Mouse (Mus musculus) heart, postnatal 0 days (tissue): Measurements from ENCODE around the gene Ndufb6. TPM values are rescaled to one million over a fixed set of nuclear protein-coding genes. Genes with fewer than 3 reads are reported as not detected.
"Not testable (repeated sequence)": the region's sequence is repeated elsewhere in the genome, so short reads cannot be mapped to it uniquely, and the experiment has no call there.

Source experiments
- ATAC-seq: fragments of 200-750 bp; cut with Nextera tagmentation; 2 replicates; pipeline ENCODE4 v1.8.0; 2017; ENCODE audit warnings: low read depth, moderate number of reproducible peaks, moderate library complexity; ENCODE audit not compliant: insufficient read depth
- DNase-seq: peaks from one replicate; pipeline ENCODE4 v3.0.0-alpha.2; 2016; ENCODE audit warnings: low spot score
- H3K27ac ChIP-seq: fragments of 300-500 bp; sonication (generic); 2 replicates; pipeline ENCODE4 v1.5.1; 2014; ENCODE audit warnings: low read depth, mild to moderate bottlenecking
- H3K27me3 ChIP-seq: fragments of 300-500 bp; sonication (generic); 2 replicates; pipeline ENCODE4 v1.6.1; 2014; ENCODE audit warnings: low read length, mixed read lengths; ENCODE audit not compliant: control insufficient read depth, insufficient read depth
- H3K36me3 ChIP-seq: fragments of 300-500 bp; sonication (generic); replicated peaks from 2 replicates; pipeline ENCODE4 v1.6.1; 2014; ENCODE audit warnings: low read length, mixed read lengths; ENCODE audit not compliant: control insufficient read depth, insufficient read depth
- H3K4me1 ChIP-seq: fragments of 300-500 bp; sonication (generic); 2 replicates; pipeline ENCODE4 v1.6.1; 2014; ENCODE audit warnings: antibody characterized with exemption; ENCODE audit not compliant: control insufficient read depth, insufficient read depth
- H3K4me2 ChIP-seq: fragments of 300-500 bp; sonication (generic); 2 replicates; pipeline ENCODE4 v1.6.1; 2014; ENCODE audit warnings: low read depth, mild to moderate bottlenecking, low read length, moderate library complexity
- H3K4me3 ChIP-seq: fragments of 300-500 bp; sonication (generic); 2 replicates; pipeline ENCODE4 v1.5.1; 2014; ENCODE audit warnings: low read depth, low read length
- H3K9ac ChIP-seq: fragments of 300-500 bp; sonication (generic); replicated peaks from 2 replicates; pipeline ENCODE4 v1.6.1; 2014; ENCODE audit warnings: low read depth, low read length, mixed read lengths
- H3K9me3 ChIP-seq: fragments of 300-500 bp; sonication (generic); replicated peaks from 2 replicates; pipeline ENCODE4 v1.6.1; 2016; ENCODE audit warnings: low read length; ENCODE audit not compliant: control insufficient read depth
- CTCF ChIP-seq: IDR thresholded peaks from 2 replicates; pipeline ENCODE4 v1.5.1; 2016; ENCODE audit warnings: antibody characterized with exemption, control low read depth, low read depth
- EP300 ChIP-seq: IDR thresholded peaks from 2 replicates; pipeline ENCODE4 v1.6.1; 2016; ENCODE audit warnings: antibody characterized with exemption, low read depth
- WGBS: fragments of 180-500 bp; shearing (Covaris S2); extraction: QIAGEN DNeasy Blood & Tissue Kit; methylation state at CpG from one replicate; pipeline ENCODE4 v1.1.7; 2014; 5-methylcytosine and 5-hydroxymethylcytosine counted together
- polyA plus RNA-seq: library from polyadenylated mRNA; unstranded; fragments of >200 nt; fragmentation: Nextera tagmentation; extraction: Ambion mirVana; gene quantifications from 2 replicates; pipeline ENCODE4 v1.2.1, GENCODE M21; 2015
- total RNA-seq: library from RNA; depleted of rRNA; stranded (reverse); fragments of >200 nt; gene quantifications from 2 replicates; pipeline ENCODE4 v1.2.3, GENCODE M21; 2014; ENCODE audit warnings: low replicate concordance

Ndufb6 gene
- total and polyA plus RNA-seq, 2 experiments from 2014 or later, result 553 to 1,016 TPM

- TF ChIP-seq CTCF (no peak), EP300 (no peak)
- H3K4me2 ChIP-seq, result no peak overlapping the region
- H3K27ac ChIP-seq, result no peak overlapping the region
- H3K4me1 ChIP-seq, result no peaks in the 10 kb centered on the region
- H3K9me3 ChIP-seq, result no peaks in the 10 kb centered on the region
- H3K4me3 ChIP-seq, result no peak overlapping the region
- no peaks in the 10 kb centered on the region for H3K36me3 ChIP-seq
- DNase-seq, result no peak
- ATAC-seq, result no peak
- no peaks in the 10 kb centered on the region for H3K27me3 ChIP-seq
- WGBS, result 74% methylated on average over 11 of the region's 11 CpGs
- H3K9ac ChIP-seq, result no peak overlapping the region
Measured at GRCm38 (mm10) chr4:40310796-40311383, 31.7 kb upstream of the Ndufb6 start.

DNA sequence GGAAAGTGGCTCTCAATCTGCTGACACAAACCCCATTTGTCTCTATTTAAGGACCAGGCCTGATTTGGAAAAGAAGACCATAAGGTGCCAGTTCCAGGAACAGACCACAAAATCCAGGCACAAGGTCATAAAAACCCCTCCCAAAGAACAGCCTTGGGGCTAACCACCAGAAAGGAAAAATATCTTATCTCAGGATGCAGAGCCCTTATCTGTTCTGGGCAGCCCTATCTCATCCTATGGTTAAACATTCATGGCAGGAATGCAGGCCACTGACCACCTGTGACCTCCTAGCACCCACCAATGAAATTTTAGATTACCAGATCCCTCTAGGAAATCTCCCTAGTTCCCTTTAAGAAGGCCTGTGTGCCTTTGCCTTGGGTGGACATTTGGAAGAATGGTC lies 30.5 kb upstream of the Ndufb6 start:
- TF ChIP-seq CTCF (no peak), EP300 (no peak)
- H3K27me3 ChIP-seq, result no peaks in the 10 kb centered on the region
- ATAC-seq (no peak), DNase-seq (no peak)
- no peaks in the 10 kb centered on the region for H3K9me3 ChIP-seq
- H3K9ac ChIP-seq, result no peak overlapping the region
- H3K4me1 ChIP-seq, result no peaks in the 10 kb centered on the region
- no peaks in the 10 kb centered on the region for H3K36me3 ChIP-seq
- H3K27ac ChIP-seq, result no peak overlapping the region
- H3K4me2 ChIP-seq, result no peak overlapping the region
- H3K4me3 ChIP-seq, result no peak overlapping the region

- Histone ChIP-seq H3K4me2 (no peak overlapping the region), H3K36me3 (no peaks in the 10 kb centered on the region), H3K27me3 (0 out of 2 replicates have a peak, but pooled peaks cover 3% of the 10 kb centered on the region), H3K4me1 (no peaks in the 10 kb centered on the region), H3K27ac (no peak overlapping the region), H3K9me3 (no peaks in the 10 kb centered on the region), H3K4me3 (no peak overlapping the region), H3K9ac (no peak overlapping the region)
- no peak for ATAC-seq
- 53% methylated on average over 10 of the region's 10 CpGs for WGBS
- no peak for TF ChIP-seq CTCF
- no peak for DNase-seq
Measured at GRCm38 (mm10) chr4:40302445-40303125, 23.4 kb upstream of the Ndufb6 start.

- H3K27ac ChIP-seq, result no peak overlapping the region
- H3K27me3 ChIP-seq, result 0 out of 2 replicates have a peak, but pooled peaks cover 3% of the 10 kb centered on the region
- no peaks in the 10 kb centered on the region for H3K9me3 ChIP-seq
- H3K36me3 ChIP-seq, result no peaks in the 10 kb centered on the region
- H3K4me3 ChIP-seq, result peak overlapping the region; percentile 14
- no peaks in the 10 kb centered on the region for H3K4me1 ChIP-seq
- peak overlapping the region; percentile 42 for H3K4me2 ChIP-seq
- no peak overlapping the region for H3K9ac ChIP-seq
- ATAC-seq, result peak; percentile 80
- DNase-seq, result peak; percentile 86
- WGBS, result 9% methylated on average over 16 of the region's 16 CpGs
- TF ChIP-seq CTCF (peak; percentile 92), EP300 (no peak)
Measured at GRCm38 (mm10) chr4:40301076-40301789, 22.0 kb upstream of the Ndufb6 start.

DNA sequence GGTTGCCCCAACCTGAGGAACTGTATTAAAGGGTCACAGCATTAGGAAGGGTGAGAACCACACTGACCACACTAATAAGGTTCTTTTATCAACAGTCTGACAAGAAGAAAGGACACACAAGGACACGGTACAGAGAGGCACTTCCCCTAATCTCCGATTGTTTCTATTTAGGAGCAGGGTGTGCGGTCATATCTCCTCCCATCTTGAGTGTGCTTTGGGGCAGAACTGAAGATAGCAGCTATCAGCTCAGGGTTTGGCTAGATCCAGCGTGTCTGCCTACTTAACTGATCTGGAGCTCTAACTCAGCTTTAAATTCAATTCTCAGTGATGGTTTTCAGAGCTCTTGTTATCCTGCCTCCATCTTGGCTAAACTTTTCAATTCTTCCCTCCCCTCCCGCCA lies 19.9 kb upstream of the Ndufb6 start:
- Histone ChIP-seq H3K9me3 (peaks cover 11% of the 10 kb centered on the region), H3K36me3 (no peaks in the 10 kb centered on the region), H3K27me3 (0 out of 2 replicates have a peak, but pooled peaks cover 3% of the 10 kb centered on the region), H3K4me2 (no peak overlapping the region), H3K9ac (no peak overlapping the region), H3K27ac (no peak overlapping the region), H3K4me1 (no peaks in the 10 kb centered on the region), H3K4me3 (no peak overlapping the region)
- no peak for DNase-seq
- no peak for ATAC-seq
- WGBS, result 23% methylated on average over 5 of the region's 5 CpGs
- no peak for TF ChIP-seq EP300
- no peak for TF ChIP-seq CTCF

GRCm38 (mm10) chr4:40291511-40291910 lies 12.3 kb upstream of the Ndufb6 start:
- H3K9me3 ChIP-seq, result peaks cover 15% of the 10 kb centered on the region
- H3K9ac ChIP-seq, H3K4me1 ChIP-seq, H3K4me3 ChIP-seq, H3K4me2 ChIP-seq, H3K27ac ChIP-seq, H3K36me3 ChIP-seq, ATAC-seq, H3K27me3 ChIP-seq, DNase-seq: not testable (repeated sequence)
- 74% methylated on average over 11 of the region's 11 CpGs for WGBS
